Mouse (Mus musculus): ENCODE measurements around the gene Shank1.

Shank1 gene

GRCm38 (mm10) chr7:44304775-44305641 is 5.0 kb upstream of the Shank1 start:
- peak; percentile 95 to 96 for DNase-seq (ENCODE audit: low spot score in 2 of 2)

DNA sequence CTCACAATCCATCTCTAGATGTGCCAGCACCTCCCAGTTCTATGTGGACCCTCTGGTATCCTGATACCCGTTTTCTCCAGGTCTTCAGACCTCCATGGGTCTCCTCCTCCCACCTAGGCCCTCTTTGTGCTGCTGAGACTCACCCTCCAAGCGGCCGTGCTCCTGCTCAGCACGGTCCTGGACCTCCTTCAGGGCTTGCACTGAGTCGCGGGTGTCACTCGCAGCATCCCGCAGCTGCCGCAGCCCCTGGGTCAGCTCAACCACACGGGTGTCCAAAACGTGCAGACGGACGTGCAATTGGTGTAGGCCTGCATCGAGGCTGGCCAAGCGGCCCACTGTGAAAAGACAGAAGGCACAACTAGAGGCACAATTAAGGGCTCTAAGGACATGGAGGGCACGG is 4.4 kb upstream of the Shank1 start:
- no peak for DNase-seq (ENCODE audit: low spot score in 2 of 2)

DNA sequence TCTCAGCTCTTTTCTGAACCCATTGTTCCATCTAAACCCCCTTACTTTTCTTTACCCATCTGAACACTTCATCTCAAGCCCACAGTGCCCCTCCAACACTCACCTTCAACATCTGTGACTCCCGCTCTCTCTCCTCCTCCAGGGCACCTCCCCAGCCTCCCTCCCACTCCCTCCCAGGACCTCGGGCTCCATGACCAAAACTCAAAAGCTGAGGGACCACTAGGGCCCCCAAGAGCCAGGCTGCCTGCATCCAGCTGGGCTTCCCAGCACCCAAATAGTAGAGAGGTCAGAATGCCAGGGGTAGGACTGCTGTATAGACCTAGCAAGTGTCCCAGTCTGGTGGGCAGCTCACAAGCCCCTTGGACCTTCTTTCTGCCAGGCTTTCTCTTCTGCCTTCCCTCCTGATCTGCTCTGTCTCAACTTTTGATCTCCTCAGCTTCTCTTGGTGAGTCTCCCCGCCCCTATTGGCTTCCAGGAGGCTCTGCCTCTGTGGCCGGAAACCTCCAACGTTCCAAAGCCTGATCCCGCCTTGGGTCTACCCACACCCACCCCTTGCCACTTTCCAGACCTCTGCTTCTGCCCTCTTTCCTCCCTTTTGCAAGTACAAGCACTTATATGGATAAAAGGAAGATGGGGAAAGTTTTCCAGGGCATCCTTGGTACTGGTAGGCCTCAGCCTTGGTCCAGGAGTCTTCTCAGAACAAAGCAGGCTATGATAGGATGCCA is 3.4 kb upstream of the Shank1 start, which contains the start of gene Clec11a:
Clec11a (minus strand) TSS at position 387 of the 725 bp plus-strand sequence.
- DNase-seq (ENCODE audit: low spot score in 2 of 2) = no peak

DNA sequence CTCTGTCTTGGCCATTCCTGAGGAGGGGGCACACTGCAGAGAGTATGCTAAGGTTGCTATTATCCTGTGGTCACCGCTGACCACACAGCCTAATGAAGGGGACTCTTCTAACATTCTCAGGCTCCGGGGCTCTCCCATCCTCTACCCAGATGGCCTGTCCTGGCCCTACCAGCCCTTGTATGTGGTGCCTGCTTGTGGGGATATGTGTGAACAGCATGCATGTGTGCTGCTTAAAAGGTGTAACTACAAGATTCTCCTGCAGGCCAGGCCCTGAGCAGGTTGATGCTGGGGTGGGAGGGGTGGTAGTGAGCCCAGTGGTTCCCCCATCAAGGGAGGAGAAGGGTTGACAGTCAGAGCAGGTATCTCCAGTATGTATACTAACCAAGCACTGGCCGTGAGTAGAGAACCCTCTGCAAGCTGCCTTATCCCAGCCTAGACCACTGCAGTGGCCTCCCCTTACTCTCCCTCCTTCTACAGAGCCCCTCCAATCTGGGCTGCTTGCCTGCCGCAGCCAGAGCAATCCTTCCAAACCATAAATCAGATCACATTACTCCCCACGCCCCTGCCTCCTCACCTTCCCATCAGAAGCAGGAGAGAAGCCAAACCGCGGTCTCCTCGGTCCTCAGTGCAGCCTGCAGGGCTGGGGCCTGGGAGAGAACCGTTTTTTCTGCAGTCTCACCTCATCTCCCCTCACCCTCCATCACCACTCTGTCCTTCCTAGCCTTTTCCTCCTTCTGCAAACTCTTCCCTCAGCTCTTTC is 2.6 kb upstream of the Shank1 start:
- DNase-seq (ENCODE audit: low spot score in 2 of 2) = no peak

DNA sequence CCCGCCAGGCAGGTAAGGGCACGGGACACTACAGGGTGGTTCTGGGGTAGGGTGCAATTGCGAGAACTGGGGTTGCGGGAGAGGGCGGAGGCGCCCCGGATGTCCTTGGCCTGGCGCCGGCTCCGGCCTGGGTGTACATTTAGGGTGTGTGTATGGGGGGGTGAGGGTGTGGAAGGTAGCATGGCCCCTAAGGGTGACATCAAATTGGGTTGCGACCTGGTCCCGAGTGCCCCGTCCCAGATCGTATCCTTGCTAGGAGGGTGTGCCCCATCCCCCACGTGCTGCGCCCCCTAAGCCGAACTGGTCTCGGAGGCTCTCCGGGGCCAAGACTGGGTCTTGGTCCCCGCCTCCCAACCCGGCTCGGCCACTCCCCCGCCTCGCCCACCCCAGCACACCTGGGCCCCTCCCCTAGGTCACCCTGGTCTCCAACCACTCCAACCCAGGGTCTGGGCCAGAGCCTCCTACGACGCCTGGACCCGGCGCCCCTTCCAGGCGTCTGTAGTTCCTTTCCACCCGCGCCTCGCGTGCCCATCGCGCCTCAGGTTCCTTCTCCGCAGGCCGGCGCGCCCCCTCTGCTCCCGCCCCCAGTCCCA is 328 bp downstream of the Shank1 start:
- no peak for DNase-seq (ENCODE audit: low spot score in 2 of 2)

DNA sequence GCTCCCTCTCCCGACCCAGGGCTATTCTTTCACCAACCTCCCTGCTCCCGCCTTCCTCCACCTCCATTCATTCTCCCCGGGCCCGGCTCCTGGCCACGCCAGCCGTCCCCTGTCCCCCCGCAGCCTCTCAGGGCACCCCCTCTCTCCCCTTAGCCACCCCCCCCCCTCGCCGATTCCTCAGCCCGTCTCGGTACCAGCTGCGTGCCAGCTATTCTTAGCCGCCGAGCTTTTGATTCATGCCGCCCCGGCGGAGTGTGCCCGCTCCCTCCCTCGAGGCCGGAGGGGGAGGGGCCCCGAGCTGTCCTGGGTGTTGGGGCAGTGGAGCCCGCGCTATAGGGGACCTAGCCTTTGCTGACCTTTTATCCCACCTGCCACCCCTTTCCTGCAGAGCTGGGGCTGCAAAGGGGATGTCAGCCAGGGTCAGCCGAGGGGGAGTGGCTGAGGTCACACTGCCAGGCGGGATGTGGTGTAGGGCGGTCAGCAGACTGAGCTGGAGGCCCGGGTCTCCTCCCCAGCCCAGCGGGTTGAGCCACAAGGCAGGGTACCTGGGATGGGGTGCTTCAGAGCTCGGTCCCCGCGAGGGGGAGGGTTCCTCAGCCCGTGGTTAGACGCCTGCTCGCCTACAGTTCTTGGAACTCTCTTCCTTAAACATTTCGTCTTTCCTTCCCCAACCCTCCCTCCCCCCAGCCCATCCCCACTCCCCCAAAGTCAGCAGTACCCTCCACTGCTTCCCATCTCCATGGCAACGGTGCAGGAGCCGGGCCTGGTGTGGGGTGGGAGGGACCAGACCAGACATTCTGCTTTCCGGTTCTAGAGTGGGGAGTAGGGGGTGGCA is 1.0 kb downstream of the Shank1 start:
- DNase-seq (ENCODE audit: low spot score in 2 of 2) = no peak

GRCm38 (mm10) chr7:44311713-44312304 is 1.8 kb downstream of the Shank1 start:
- DNase-seq (ENCODE audit: low spot score in 2 of 2) = no peak

DNA sequence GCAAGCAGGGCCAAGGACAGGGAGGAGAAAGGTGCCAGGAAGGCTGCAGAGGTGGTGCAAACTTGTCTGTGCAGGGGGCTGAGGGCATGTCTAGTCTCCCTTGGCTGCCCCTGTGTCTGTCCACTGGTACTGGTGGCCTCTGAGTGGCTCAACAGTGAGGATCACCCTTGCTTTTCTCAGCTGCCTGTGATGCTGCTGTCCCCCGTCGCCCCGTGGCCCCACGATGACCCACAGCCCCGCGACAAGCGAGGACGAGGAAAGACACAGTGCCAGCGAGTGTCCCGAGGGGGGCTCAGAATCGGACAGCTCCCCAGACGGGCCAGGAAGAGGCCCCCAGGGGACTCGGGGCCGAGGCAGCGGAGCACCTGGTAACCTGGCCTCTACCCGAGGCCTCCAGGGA is 2.4 kb downstream of the Shank1 start:
- no peak for DNase-seq (ENCODE audit: low spot score in 2 of 2)

- no peak for DNase-seq (ENCODE audit: low spot score in 2 of 2)
These were observed 7.9 kb downstream of the Shank1 start for GRCm38 (mm10) chr7:44317913-44318312.

DNA sequence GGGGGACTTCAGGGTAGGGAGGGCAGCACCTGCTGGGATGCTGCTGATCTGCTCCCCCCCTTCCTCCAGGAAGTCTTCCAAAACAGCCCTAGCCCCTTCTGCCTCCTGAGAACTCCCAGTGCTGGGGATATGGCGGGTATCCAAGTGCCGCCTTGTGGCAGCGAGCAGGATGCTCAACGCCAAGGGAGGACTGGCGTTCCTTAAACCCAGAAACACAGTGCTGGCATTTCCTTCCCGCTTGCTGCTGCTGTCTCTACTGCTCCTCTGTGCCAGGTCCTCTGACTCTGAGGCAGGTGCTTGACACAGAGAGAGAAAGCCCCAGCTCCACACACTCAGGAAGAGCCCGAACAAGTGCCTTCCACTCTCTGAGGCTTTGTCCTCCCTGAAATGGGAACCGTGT is 10.8 kb downstream of the Shank1 start:
- no peak for DNase-seq (ENCODE audit: low spot score in 2 of 2)

DNA sequence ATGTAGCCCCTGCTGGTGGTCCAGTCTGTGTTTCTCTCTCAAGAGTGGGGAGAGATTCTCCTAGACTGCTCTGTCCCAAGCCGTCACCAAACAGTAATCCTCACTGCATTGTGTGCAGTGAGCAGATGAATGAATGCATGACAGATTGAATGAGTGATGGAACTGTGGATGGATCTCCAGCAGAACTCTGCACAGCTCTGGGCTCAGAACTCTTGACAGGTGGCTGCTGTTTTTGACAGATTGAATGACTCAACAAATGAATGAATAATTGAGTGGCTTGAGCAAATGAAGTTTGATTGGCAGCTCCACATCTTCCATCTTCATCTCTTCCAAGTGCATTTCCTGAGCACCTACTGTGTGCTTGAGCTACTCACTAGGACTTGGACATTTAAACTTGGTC is 12.2 kb downstream of the Shank1 start:
- no peak for DNase-seq (ENCODE audit: low spot score in 2 of 2)

GRCm38 (mm10) chr7:44326614-44327013 is 16.6 kb downstream of the Shank1 start:
- no peak for DNase-seq (ENCODE audit: low spot score in 2 of 2)

- DNase-seq (ENCODE audit: low spot score in 2 of 2) = no peak
These were observed 22.3 kb downstream of the Shank1 start for GRCm38 (mm10) chr7:44332336-44332735.

DNA sequence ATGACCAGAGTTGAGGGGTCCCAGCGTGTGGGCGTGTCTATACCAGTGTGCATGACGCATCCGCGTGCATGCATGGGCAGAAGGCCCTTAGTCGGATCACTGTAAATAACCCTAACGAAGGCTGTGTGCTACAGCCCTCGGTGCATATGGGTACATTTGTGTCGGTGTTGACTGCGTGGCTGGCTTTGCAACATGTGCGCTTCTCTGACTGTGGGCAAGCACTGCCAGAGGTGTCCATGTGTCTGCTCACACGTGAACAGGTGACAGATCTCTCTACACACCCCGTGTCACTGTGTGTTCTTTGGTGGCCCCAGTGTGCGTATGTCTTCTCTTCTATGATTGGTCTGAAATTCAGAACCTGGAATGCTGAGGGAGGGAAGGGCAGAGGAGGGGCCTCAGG is 24.1 kb downstream of the Shank1 start:
- DNase-seq (ENCODE audit: low spot score in 2 of 2) = no peak

DNA sequence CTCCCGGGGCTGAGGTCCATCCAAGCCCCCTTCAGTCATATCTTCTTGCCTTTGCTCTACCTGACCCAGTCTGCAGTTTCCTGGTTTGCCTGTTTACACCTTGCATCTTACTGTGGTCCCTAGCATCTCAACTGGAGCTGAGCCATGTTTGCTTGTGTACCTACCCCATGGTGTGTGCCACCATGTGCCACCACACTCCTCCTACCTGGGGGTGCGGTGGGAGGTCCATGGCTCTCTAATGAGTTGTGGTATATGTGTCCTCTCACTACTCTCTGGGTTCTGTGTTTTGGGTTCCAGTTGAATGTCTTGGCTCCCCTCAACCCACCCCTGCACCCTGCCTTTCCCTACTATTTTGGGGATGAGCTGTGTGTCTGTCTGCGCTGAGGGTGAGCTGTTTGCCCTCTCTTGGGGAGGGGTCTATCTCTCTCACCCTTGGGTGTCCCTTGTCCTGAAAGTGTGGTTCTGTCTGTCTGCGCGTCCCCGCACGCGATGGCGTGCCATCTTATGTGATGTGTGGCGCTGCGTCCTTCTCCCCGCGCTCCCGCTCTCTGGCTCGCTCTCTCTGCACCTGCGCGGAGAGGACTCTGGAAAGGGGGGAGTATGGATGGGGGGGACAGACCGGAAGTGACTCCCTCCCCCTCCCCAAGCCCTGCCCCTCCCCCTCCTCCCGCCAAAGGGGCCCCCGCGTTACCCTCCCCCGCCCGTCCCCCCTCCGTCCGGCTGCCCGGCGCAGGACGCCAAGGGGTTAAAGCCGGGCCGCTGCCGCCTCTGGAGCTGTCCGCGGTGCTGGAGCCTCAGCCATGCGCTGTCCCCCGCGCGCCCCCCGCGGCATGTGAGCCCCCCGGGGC is 25.2 kb downstream of the Shank1 start:
- DNase-seq (ENCODE audit: low spot score in 2 of 2) = no peak

GRCm38 (mm10) chr7:44336046-44337021 is 26.3 kb downstream of the Shank1 start:
- DNase-seq (ENCODE audit: low spot score in 2 of 2) = no peak

GRCm38 (mm10) chr7:44337121-44337849 is 27.2 kb downstream of the Shank1 start:
- DNase-seq (ENCODE audit: low spot score in 2 of 2) = no peak

DNA sequence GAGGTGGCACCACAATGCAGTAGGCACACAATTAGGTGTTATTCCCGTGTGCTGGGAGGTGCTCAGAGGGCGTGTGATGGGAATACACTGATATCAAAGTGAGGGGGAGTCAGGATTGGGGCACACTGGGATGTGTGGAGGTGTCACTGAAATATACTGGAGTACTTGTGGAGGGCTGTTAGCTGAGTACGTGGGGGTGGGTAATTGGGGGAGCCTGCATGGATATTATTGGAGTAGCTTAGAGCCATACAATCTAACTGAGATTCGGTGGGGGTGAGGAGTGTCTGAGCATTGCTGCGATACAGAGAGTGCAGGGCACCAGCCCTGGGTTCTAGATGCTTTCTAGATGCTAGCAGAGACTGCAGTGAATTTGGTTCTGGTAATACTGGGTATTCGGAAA is 30.2 kb downstream of the Shank1 start:
- DNase-seq (ENCODE audit: low spot score in 2 of 2) = no peak

Measured in urinary bladder, postnatal 36 days (tissue).